Mouse (Mus musculus) stomach, postnatal 0 days (tissue): ENCODE results near the gene Cars.

Experiments used
- CTCF ChIP-seq: IDR thresholded peaks from 2 replicates; pipeline ENCODE4 v1.5.1; 2016; ENCODE audit warnings: antibody characterized with exemption, low read depth, mild to moderate bottlenecking, moderate library complexity
- EP300 ChIP-seq: optimal IDR thresholded peaks from 2 replicates; pipeline ENCODE3; 2016; ENCODE audit warnings: antibody characterized with exemption

- no peak for TF ChIP-seq CTCF
- TF ChIP-seq EP300, result no peak
These were observed 36.1 kb downstream of the Cars start for GRCm38 (mm10) chr7:143563787-143564186.
